Mouse (Mus musculus) MEL-GATA-1-ER (cell line): ENCODE measurements around the gene Met.

ENCODE experiments used
- DNase-seq: peaks from one replicate; pipeline ENCODE4 v3.0.0-alpha.2; 2012; ENCODE audit warnings: low read depth; ENCODE audit errors: extremely low read depth

The Met gene

GRCm38 (mm10) chr6:17606915-17607314 lies 143.3 kb downstream of the Met start:
- DNase-seq: no peak

DNA sequence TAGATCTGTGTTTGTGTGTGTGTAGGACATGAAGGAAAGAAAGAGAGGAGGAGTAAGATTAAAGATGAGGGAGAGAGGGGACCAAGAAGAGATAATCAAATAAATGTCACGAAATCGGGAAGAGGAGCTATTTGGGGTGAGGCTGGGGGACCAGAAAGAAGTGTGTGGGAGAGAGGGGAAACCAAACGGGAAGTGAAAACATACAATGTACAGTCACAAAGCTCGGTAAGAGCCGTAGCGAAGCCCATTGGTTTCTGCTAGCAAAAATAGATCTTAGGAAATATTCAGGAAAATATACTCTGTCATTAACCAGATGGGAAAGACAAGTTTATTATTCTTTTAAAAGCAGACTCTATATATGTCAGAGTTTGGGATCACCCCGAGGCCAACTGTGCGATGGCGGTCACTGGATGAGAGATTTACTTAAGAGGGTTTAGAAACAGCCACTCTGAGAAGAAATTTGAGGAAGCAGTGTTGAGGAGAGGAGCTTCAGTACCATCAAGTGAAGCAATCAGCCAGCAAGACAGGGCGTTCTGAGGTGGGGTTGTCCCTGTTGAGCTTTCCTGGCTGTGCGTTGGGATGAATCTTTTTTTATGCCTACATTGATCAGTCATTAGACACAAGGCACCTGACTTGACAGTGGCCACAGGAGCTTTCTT lies 147.9 kb downstream of the Met start:
- DNase-seq: no peak

DNA sequence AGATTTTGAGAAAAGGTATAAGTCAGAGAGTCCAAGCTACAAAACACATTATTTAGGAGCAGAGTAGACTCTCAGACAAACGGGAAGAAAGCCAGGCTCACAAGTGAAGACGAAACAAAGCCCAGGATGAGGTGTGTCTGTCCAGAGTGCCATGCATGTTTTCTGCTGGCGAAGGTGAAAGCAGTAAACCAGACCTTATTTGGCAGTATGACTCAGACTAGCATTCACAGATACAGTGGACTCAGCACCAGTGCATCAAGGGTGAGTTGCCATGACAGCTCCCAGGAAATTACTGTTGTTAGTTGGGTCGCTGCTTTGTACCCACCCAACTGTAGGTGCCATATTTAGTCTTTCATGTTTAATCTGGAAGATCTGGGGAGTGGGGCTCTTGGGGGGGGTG lies 149.1 kb downstream of the Met start:
- DNase-seq: no peak

DNA sequence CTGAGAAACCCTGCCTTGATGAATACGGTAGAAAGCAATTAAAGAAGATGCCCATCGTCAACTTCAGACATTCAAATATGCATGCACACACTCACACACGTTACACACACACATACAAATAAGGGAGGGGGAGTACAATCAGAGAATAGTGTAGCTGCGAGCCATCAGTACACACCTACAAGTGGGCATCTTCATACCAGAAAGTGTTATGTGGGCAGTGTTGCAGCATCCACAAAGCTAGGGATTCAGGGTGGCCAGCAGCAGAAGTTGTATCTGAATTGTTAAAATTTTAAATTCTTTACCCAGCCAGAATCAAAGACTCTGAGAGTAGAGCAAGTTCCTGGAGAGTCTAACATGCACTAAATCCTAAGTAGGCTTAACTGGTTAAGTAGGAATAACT lies 157.2 kb downstream of the Met start:
- no peak for DNase-seq

DNA sequence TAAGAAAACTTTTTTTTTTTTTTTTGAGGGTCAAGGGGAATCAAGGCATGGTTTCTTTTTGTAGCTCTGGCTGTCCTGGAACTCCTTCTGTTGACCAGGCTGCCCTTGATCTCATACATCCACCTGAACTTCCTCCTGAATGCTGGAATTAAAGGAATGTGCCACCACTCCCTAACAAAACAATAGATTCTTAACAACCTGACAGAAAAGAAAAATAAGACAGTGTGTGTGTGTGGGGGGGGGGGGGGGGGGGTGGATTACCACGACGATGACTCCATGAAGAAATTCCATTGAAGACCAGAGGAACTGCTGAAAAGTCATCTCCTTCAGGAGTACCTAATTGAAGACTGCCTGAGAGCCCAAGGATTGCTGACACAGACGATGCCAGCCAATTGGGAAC lies 157.8 kb downstream of the Met start:
- no peak for DNase-seq
